Mouse (Mus musculus) embryonic facial prominence, embryonic 12.5 days (tissue): ENCODE data around the gene Olfr731. TPM values are rescaled to one million over a fixed set of nuclear protein-coding genes. Genes with fewer than 3 reads are reported as not detected.

Experiments used
- ATAC-seq: fragments of 200-750 bp; cut with Nextera tagmentation; 2 replicates; pipeline ENCODE4 v1.8.0; 2017; ENCODE audit not compliant: insufficient number of reproducible peaks, insufficient read depth, low FRiP score, low TSS enrichment
- H3K27ac ChIP-seq: fragments of 300-500 bp; sonication (generic); 2 replicates; pipeline ENCODE4 v1.5.1; 2016; ENCODE audit warnings: mild to moderate bottlenecking
- H3K27me3 ChIP-seq: fragments of 300-500 bp; sonication (generic); 2 replicates; pipeline ENCODE4 v1.6.1; 2016; ENCODE audit warnings: mild to moderate bottlenecking, moderate library complexity
- H3K36me3 ChIP-seq: fragments of 300-500 bp; sonication (generic); 2 replicates; pipeline ENCODE4 v1.6.1; 2016; ENCODE audit warnings: mild to moderate bottlenecking
- H3K4me1 ChIP-seq: fragments of 300-500 bp; sonication (generic); 2 replicates; pipeline ENCODE4 v1.6.1; 2016
- H3K4me2 ChIP-seq: fragments of 300-500 bp; sonication (generic); replicated peaks from 2 replicates; pipeline ENCODE4 v1.6.1; 2016; ENCODE audit warnings: mild to moderate bottlenecking, moderate library complexity
- H3K4me3 ChIP-seq: fragments of 300-500 bp; sonication (generic); 2 replicates; pipeline ENCODE4 v1.5.1; 2016; ENCODE audit warnings: mild to moderate bottlenecking
- H3K9ac ChIP-seq: fragments of 300-500 bp; sonication (generic); 2 replicates; pipeline ENCODE4 v1.6.1; 2016; ENCODE audit warnings: mild to moderate bottlenecking, moderate library complexity
- H3K9me3 ChIP-seq: fragments of 300-500 bp; sonication (generic); 2 replicates; pipeline ENCODE4 v1.6.1; 2016; ENCODE audit warnings: mild to moderate bottlenecking, moderate library complexity
- WGBS: fragments of 180-500 bp; shearing (Covaris S2); methylation state at CpG from one replicate; pipeline ENCODE4 v1.1.7; 2016; 5-methylcytosine and 5-hydroxymethylcytosine counted together
- polyA plus RNA-seq: library from polyadenylated mRNA; unstranded; fragments of >200 nt; fragmentation: Nextera tagmentation; extraction: Ambion mirVana; gene quantifications from 2 replicates; pipeline ENCODE4 v1.2.1, GENCODE M21; 2016

Gene Olfr731
- polyA plus RNA-seq: not detected in 2 replicates

DNA sequence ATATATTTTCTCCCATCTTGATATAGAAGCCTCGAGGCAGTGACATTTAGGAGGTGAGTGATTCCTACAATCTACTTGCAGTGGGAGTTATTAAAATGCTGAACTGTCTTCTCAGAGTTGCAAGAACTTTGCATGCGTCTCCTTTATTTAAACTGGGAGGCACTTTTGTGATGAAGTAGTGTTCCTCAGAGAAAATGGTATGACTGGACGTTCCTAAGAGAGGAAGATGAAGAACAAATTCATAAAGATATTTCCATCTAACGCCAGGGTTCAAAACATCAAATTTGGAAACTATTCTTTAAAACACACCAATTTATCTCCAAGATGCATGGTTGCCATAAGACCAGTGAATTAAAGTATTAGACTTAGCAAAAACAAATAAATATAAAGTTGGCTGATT is at the start of gene Olfr731:
TSS of gene Olfr731 (minus strand) at position 101 of the 400 bp plus-strand sequence.
- no peak within 1 kb of the TSS for H3K4me3 ChIP-seq
- H3K9me3 ChIP-seq: no peaks in the 10 kb centered on the region
- H3K27me3 ChIP-seq: no peaks in the 10 kb centered on the region
- 80% methylated on average over 4 of the region's 4 CpGs for WGBS
- no peak within 1 kb of the TSS for H3K9ac ChIP-seq
- no peaks in the 10 kb centered on the region for H3K4me1 ChIP-seq
- no peak within 1 kb of the TSS for H3K4me2 ChIP-seq
- no peak for ATAC-seq
- no peaks in the 10 kb centered on the region for H3K36me3 ChIP-seq
- H3K27ac ChIP-seq: no peak within 1 kb of the TSS

DNA sequence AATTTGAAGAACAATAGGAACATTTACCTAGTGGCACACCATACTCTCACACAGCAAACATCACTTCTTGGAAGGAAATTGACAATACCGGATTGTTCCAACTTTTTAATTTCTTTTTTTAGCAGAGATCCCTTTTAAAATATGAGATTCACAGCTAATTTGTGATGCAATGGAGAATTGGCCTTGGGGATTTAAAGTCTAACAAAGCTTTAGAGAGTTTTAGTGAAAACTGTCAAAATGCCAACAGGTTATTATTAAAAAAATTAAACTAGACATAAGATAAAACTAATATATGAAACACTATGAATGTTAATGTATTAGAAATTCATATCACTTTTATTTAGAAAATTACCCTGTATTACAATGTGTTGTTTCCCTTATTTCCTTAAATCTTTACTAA is 42.4 kb upstream of the Olfr731 start, which contains the start of gene Olfr732:
TSS of gene Olfr732 (minus strand) at position 101 of the 400 bp plus-strand sequence.
- WGBS: 92% methylated on average over 1 of the region's 1 CpGs

GRCm38 (mm10) chr14:50188098-50188497 is 53.6 kb downstream of the Olfr731 start, which contains the start of gene Olfr730:
Gene Olfr730, minus strand, starts transcription at chr14:50188198.
- H3K4me2 ChIP-seq: no peak within 1 kb of the TSS
- 57% methylated on average over 1 of the region's 1 CpGs for WGBS
- H3K27me3 ChIP-seq: no peaks in the 10 kb centered on the region
- H3K4me1 ChIP-seq: no peaks in the 10 kb centered on the region
- H3K9me3 ChIP-seq: no peaks in the 10 kb centered on the region
- H3K4me3 ChIP-seq: no peak within 1 kb of the TSS
- no peak within 1 kb of the TSS for H3K9ac ChIP-seq
- H3K36me3 ChIP-seq: no peaks in the 10 kb centered on the region
- ATAC-seq: no peak
- no peak within 1 kb of the TSS for H3K27ac ChIP-seq

More for the DNA sequence above, 42.4 kb upstream of the Olfr731 start, which contains the start of gene Olfr732:
- ATAC-seq: no peak
- H3K4me3 ChIP-seq: no peak within 1 kb of the TSS
- H3K9ac ChIP-seq: no peak within 1 kb of the TSS
- no peaks in the 10 kb centered on the region for H3K4me1 ChIP-seq
- no peak within 1 kb of the TSS for H3K4me2 ChIP-seq
- no peaks in the 10 kb centered on the region for H3K36me3 ChIP-seq
- no peaks in the 10 kb centered on the region for H3K27me3 ChIP-seq
- no peaks in the 10 kb centered on the region for H3K9me3 ChIP-seq
- no peak within 1 kb of the TSS for H3K27ac ChIP-seq

Other genes with a start within 250 kb of the Olfr731 start
- gene Olfr725, start 201.5 kb downstream of the Olfr731 start, polyA plus RNA-seq: not detected in 2 replicates
- gene Olfr726, start 150.9 kb downstream of the Olfr731 start, polyA plus RNA-seq: not detected in 2 replicates
- gene Olfr727, start 118.7 kb downstream of the Olfr731 start, polyA plus RNA-seq: not detected in 2 replicates
- not detected in 2 replicates for gene Olfr728, start 99.2 kb downstream of the Olfr731 start, polyA plus RNA-seq
- gene Olfr729, start 89.0 kb downstream of the Olfr731 start, polyA plus RNA-seq: not detected in 2 replicates
- gene Olfr730, start 53.7 kb downstream of the Olfr731 start, polyA plus RNA-seq: not detected in 2 replicates
- not detected in 2 replicates for gene Olfr732, start 42.3 kb upstream of the Olfr731 start, polyA plus RNA-seq
- not detected in 2 replicates for gene Olfr733, start 59.7 kb upstream of the Olfr731 start, polyA plus RNA-seq
- not detected in 2 replicates for gene Olfr734, start 84.9 kb upstream of the Olfr731 start, polyA plus RNA-seq
- gene Olfr735, start 107.0 kb upstream of the Olfr731 start, polyA plus RNA-seq: not detected in 2 replicates
- gene Tlr11, start 116.0 kb upstream of the Olfr731 start, polyA plus RNA-seq: not detected in 2 replicates
- gene Olfr736, start 139.3 kb upstream of the Olfr731 start, polyA plus RNA-seq: 0.12 TPM in 1 of 2 replicates, not detected in the other
- not detected in 2 replicates for gene Olfr738, start 165.7 kb upstream of the Olfr731 start, polyA plus RNA-seq
- not detected in 2 replicates for gene Olfr739, start 176.8 kb upstream of the Olfr731 start, polyA plus RNA-seq
- not detected in 2 replicates for gene Olfr740, start 203.7 kb upstream of the Olfr731 start, polyA plus RNA-seq
- not detected in 2 replicates for gene Olfr741, start 230.9 kb upstream of the Olfr731 start, polyA plus RNA-seq